Mouse (Mus musculus): ENCODE results near the gene Mcrip1.
"Not testable (repeated sequence)": the region's sequence is repeated elsewhere in the genome, so short reads cannot be mapped to it uniquely, and the experiment has no call there.

Gene Mcrip1

GRCm38 (mm10) chr11:120515611-120516010, 33.9 kb downstream of the Mcrip1 start:
- DNase-seq (ENCODE audit: low read depth in 2 of 2, low spot score in 2 of 2): peak; percentile 77 to 84

DNA sequence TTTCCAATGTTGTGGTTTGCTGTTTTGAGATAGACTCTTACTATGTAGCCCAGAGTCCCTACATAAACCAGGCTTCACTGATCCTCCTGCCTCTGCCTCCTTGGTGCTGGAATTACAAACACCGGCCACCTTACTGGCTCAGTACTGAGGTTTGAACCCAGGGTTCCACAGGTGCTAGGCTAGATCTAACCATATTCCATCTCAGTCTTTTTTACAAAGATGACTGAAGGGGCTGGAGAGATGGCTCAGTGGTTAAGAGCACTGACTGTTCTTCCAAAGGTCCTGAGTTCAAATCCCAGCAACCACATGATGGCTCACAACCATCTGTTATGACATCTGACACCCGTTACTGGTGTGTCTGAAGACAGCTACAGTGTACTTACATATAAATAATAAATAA, 35.3 kb downstream of the Mcrip1 start:
- not testable (repeated sequence) for DNase-seq (ENCODE audit: low read depth in 2 of 2, low spot score in 2 of 2)

DNA sequence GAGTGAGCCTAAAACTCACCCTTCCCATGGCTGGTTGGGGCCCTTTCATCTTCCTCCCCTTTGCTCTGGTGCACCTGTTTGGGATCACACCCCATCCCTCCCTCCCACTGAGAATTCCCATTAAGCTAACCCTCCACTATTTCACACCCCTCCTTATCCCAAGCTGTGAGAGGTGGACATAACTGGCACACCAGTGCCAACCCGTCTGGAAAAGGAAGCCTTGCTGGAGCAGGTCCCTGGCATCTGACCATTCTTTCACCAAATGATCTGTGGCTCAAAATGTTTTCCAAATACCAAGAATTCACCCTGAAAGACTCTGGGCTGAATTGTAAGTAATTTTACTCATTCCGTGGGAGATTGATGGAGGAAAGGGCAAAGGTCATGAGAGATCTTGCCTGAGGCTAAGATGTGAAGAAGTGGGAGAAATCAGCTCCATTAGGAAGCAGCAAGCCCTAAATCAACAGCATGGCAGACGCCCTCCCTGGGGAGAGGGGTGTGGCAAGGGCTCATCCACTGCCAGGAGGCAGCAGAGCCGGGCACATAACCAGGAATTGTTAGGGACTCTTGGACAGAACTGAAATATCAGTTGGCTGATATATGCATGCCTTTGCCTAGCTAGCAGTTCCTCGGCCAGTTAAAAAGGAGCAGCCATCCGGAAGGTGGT, 36.6 kb downstream of the Mcrip1 start:
- DNase-seq (ENCODE audit: low read depth in 2 of 2, low spot score in 2 of 2): no peak

GRCm38 (mm10) chr11:120510375-120511030, 39.0 kb downstream of the Mcrip1 start:
- DNase-seq (ENCODE audit: low read depth in 2 of 2, low spot score in 2 of 2): no peak

DNA sequence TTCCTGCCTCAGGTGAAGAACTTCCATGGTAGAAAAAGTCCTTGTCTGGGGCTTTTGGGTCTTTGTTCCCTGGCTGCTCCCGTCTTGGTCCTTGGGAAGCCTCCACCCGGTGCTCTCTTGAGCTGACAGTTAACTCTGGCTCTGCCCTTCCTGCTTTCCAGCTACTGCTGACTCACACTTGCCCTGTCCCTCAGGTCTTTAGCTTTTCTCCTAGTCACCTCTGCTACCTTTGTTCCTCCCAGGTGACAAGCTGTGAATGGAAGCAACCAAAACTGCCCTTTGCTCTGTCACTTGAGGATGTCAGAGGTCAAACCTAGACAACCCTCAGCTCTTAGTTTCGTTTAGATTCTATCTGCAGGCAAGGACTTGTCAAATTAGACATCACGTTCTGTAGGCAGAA, 39.6 kb downstream of the Mcrip1 start:
- no peak for DNase-seq (ENCODE audit: low read depth in 2 of 2, low spot score in 2 of 2)

DNA sequence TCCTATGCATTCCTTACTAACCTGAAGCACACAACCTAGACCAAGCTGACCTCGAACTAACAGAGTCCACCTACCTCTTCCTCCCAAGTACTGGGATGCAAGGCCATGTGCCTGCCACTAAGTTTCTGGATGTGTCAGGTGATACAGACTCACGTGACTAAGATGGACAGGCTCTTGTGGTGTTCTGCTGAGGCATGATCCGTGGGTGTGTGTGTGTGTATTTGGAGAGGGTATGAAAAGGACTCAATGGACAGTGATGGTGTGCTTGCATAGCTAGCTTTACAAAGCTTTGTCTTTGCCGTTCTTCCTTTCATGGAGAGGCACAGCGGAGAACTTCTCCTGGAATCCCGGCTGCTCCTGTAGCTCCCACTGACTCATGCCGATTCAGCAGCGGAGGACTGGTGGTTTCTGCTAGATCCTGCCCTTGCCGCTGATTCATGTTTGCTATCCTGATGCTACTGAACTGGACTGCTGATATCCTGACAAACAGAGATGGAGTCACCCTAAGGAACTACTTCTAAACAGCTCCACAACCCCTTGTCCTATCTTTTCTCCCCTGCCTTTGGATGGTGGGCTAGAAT, 41.1 kb downstream of the Mcrip1 start:
- DNase-seq (ENCODE audit: low read depth in 2 of 2, low spot score in 2 of 2): no peak

GRCm38 (mm10) chr11:120507611-120508289, 41.8 kb downstream of the Mcrip1 start:
- no peak for DNase-seq (ENCODE audit: low read depth in 2 of 2, low spot score in 2 of 2)

DNA sequence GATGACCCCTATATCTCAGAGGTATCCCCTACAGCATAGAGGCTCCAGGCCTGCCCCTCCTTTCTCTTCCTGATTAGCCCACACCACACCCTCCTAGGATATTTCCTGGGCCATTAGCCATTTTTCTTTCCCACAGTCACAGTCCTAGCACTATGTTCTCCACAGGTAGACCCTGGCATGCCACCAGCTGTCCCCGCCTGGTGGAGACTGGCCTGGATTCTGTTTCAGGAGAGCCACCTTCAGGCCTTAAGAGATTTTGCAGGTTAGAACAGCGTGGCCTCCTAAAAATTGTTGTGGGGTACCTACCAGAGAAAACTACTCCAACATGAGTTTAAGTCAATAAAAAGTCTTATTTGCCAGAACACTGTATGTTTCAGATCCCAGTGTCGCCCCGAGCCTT, 42.6 kb downstream of the Mcrip1 start:
- no peak for DNase-seq (ENCODE audit: low read depth in 2 of 2, low spot score in 2 of 2)

DNA sequence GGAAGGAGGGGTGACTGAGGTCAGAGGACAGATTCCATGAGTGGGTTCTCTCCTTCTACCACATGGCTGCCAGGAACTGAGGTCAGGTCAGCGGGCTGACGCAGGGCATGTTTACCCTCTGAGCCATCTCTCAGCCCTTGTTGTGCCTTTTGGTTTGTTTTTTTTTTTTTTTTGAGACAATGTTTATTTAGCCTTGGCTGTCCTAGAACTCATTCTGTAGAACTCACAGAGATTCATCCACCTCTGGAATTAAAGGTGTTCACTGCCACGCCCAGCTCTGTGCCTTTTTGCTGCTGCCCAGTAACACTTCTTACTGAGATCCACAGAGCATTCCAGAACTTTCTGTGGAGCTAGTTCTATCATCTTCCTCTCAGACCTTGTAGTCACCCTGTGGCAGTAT, 43.9 kb downstream of the Mcrip1 start:
- no peak for DNase-seq (ENCODE audit: low read depth in 2 of 2, low spot score in 2 of 2)

DNA sequence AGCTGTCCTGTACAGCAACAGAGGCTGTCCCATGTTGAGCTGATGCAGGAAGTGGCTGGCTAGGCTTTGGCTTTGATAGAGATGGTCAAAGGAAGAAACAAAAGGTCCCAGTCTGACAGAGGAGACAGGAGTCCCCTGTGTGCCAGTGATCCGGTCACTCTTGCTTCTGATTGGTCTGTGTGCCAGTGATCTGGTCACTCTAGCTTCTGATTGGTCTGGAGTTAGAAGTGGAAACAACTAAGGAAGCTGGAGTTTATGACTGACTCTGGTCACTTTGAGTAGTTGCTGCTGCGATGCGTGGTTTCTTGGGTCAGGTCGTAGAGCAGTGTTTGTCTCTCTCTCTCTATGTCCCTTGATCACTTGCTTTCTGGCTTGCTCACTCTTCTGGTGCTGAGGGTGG, 47.8 kb downstream of the Mcrip1 start:
- no peak for DNase-seq (ENCODE audit: low read depth in 2 of 2, low spot score in 2 of 2)

- DNase-seq (ENCODE audit: low read depth in 2 of 2, low spot score in 2 of 2): no peak
Measured at GRCm38 (mm10) chr11:120501018-120501417, 48.5 kb downstream of the Mcrip1 start.

DNA sequence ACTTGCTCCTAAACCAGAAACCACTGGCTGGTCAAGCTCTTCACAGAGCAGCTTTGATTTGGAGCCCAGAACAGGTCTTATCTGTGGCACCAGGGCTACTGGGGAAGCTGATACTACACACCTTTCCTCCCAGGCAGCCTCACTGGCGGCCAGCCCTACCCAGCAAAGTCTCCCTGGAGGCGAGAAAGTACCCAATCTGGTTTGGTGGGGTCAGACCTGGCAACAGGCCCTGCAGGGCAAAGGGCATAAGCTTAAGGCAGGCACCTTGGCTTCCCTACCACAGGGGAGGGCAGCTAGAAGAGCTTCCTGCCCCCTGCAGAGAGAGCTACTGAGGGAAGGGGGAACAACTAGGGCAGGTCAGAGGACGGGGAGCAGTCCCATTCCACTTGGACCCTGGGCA, 49.2 kb downstream of the Mcrip1 start:
- DNase-seq (ENCODE audit: low read depth in 2 of 2, low spot score in 2 of 2): no peak

DNA sequence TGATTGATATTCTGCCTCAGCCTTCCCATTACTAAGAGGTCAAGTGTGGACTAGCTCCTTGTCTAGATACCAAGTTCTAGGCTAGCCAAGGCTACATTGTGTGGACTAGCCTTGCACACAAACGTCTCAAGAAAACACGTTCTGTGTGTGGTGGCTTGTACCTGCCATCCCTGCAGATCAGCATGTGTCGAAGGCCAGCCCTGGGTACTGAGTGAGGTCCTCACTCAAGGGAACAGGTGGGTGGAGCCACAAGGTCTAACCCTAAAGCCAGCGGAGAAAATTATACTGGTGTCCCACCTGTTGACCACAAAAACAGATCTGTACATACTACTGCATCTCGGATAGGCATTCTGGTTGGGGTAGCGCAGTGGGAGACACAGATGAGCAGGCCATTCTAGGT, 49.6 kb downstream of the Mcrip1 start:
- DNase-seq (ENCODE audit: low read depth in 2 of 2, low spot score in 2 of 2): no peak

DNA sequence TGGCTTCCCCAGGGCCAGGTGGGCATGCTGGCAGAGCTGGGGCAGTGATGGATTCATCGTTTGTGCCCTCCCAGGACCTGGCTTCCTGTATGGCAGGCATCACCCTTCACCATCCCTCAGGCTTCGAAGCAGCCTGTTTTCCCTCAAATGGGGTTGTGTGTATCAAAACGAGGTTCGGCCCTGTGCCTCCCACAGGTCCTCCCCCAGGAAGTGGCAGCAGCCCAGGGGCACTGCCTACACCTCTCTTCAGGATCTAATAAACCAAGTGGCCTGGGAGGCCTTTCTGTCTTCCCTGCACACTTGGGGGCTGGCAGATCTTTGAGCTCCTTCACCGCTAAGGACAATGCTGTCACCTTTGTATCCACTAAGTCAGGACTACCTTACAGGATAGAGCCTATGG, 50.6 kb downstream of the Mcrip1 start:
- no peak for DNase-seq (ENCODE audit: low read depth in 2 of 2, low spot score in 2 of 2)

DNA sequence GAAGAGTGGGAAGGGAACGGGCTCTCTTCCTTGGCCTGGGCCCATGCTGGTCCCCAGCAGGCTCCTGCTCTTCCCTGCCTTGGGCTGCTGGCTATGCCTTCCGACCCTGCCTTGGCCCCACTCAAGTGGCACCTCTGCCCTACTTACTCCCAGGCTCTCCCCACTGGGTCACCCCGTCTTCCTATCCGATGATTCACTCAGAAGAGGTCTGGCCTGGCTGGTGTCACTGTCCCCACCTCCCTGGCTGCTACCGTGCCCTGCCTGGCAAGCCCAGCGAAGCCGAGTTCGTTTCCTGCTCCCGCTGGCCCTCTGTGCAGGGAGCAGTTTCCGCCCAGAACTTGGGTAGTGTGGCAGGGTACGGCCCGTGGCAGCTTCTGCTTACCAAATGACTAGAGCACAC, 51.3 kb downstream of the Mcrip1 start:
- no peak for DNase-seq (ENCODE audit: low read depth in 2 of 2, low spot score in 2 of 2)

GRCm38 (mm10) chr11:120497436-120497835, 52.1 kb downstream of the Mcrip1 start:
- no peak for DNase-seq (ENCODE audit: low read depth in 2 of 2, low spot score in 2 of 2)

DNA sequence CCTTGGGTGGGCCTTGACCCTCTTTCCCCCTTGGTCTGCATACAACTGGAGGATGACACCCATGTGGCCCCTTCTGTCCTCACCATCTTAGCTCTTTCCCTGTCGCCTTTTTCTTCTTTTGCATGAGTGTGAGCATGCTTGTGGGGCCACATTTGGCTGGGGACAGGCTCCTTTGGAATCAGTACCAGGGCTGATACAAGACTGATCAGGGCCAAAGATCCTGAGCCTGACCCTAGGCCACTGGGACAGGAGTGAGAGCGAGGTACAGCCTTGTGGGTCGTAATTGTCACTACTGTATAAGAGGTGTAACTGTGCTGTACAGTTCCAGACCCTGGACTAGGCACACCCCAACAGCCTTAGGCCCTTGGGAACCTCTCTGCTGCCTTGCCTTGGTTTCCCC, 55.6 kb downstream of the Mcrip1 start:
- no peak for DNase-seq (ENCODE audit: low read depth in 2 of 2, low spot score in 2 of 2)

DNA sequence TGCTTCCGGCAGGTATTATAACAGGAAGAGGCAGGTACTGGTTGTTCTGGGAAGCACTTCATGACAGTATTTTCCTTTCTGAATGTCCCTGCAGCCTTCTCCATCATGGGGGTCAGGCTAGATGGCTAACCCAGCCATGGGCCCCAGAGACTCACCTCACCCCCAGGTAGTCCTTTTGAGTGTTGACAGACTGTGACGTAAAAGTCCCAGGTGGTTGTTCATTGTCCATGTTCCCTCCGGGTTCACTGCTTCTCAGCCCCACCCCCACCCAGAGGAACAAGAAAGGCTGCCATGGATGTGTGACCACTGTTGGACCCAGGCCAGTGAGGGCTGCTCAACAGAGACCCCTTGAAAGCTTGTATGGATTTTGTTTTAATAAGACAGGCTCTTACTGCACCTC, 56.2 kb downstream of the Mcrip1 start:
- DNase-seq (ENCODE audit: low read depth in 2 of 2, low spot score in 2 of 2): no peak
